25 mouse cellular contexts compared by ENCODE assay signal in genomic region chr8:77919776-77920175, GRCm38 (mm10).
DNase-seq lines count a peak whose midpoint lies in the region; ATAC-seq and TF ChIP-seq lines count a peak whose summit lies in the region.
"Had no signal": no experiment of that assay in that cellular context is flagged by ENCODE, and none has a peak within 500 bp of the region (broad histone marks: within the 10 kb centered on the region; RNA-seq: fewer than 3 reads in every experiment).

No protein-coding gene starts in this region.

- no peak overlapping the region for H3K4me3 ChIP-seq in ES-E14 (ENCODE audit: insufficient read depth in 1 of 2, low read depth in 1 of 2, low read length in 2 of 2, poor library complexity in 1 of 2, severe bottlenecking in 1 of 2)

- in situ Hi-C loops in ES-E14 (cut with MboI; ENCODE audit: low sequenced_read_pairs in 2 of 2, unreplicated experiment in 2 of 2), result no loop called here

- no peaks in the 10 kb centered on the region for H3K4me1 ChIP-seq in ES-E14 (ENCODE audit: control insufficient read depth in 2 of 2, insufficient read depth in 2 of 2, low read length in 2 of 2, poor library complexity in 1 of 2)

- no peak for ATAC-seq in megakaryocyte, adult 5-6 weeks (ENCODE audit: poor library complexity, severe bottlenecking)
- ATAC-seq: activated CD4-positive, CD25-positive, alpha-beta regulatory T cell, adult 4 months; CD4-positive, CD25-positive, alpha-beta regulatory T cell, adult 4 months; Patski had no signal

- no peak overlapping the region for H3K27ac ChIP-seq in ES-E14 (ENCODE audit: insufficient read depth, low read depth, low read length, poor library complexity, severe bottlenecking)

- H3K9me3 ChIP-seq in ES-E14 (ENCODE audit: control insufficient read depth, insufficient read depth, low read depth, low read length), result peaks cover 2% of the 10 kb centered on the region; the same call in 1 of the 2 replicates
- H3K9me3 ChIP-seq: G1E had no signal

- H3K9ac ChIP-seq in ES-E14 (ENCODE audit: insufficient read depth, low read depth, low read length, poor library complexity, severe bottlenecking), result no peak overlapping the region

- DNase-seq in ES-CJ7 (ENCODE audit: low read depth, low spot score) (peak; percentile 53), ES-E14 (ENCODE audit: low read depth, low spot score) (peak; percentile 3), R1 (ENCODE audit: low read depth, low spot score) (peak; percentile 62), ZHBTc4 (ENCODE audit: low read depth, low spot score) (peak; percentile 60)
- DNase-seq in thymus, postnatal 10 days (ENCODE audit: low spot score in 2 of 2), result no peak
- DNase-seq in thymus, postnatal 25 days, result no peak
- no peak for DNase-seq in right cerebral cortex, postnatal 25 days
- DNase-seq: adrenal gland, adult 2 months; adrenal gland, adult 8-10 months; adrenal gland, postnatal 10 days; adrenal gland, postnatal 14 days; adrenal gland, postnatal 25 days; adrenal gland, postnatal 36 days; B cell, adult 2 months; cerebellum, adult 11 months; cerebellum, adult 11-12 months; cerebellum, adult 18-20 months; cerebellum, adult 2 months; cerebellum, adult 8-10 months; cerebellum, adult 9-10 months had no signal

- no peaks in the 10 kb centered on the region for H3K36me3 ChIP-seq in ES-E14 (ENCODE audit: control insufficient read depth, insufficient read depth, low read length, poor library complexity, severe bottlenecking)
- H3K36me3 ChIP-seq: G1E had no signal

TF ChIP-seq in ES-E14, 5 proteins besides CTCF, POLR2A, EP300 and RAD21:
- TF ChIP-seq HCFC1 (IDR thresholded peaks at IDR 0.05; ENCODE audit: borderline replicate concordance, insufficient read depth, low read length) (no peak), ZNF384 (IDR thresholded peaks at IDR 0.05; ENCODE audit: low read depth, low read length) (no peak), MAFK (IDR thresholded peaks at IDR 0.05; ENCODE audit: insufficient read depth, low read depth, low read length) (no peak), CHD2 (IDR thresholded peaks at IDR 0.05; ENCODE audit: low read depth, low read length) (no peak), ZC3H11A (IDR thresholded peaks at IDR 0.05; ENCODE audit: borderline replicate concordance, low read depth, low read length) (no peak)

Comparison
In these comparisons a context has a peak if more than half of its experiments do, and no peak if none do; other contexts are left out.
1. DNase-seq: peak in ES-CJ7 (single experiment), ES-E14 (single experiment), R1 (single experiment) and ZHBTc4 (single experiment); none in thymus, postnatal 10 days (0 of 2), thymus, postnatal 25 days (single experiment) and right cerebral cortex, postnatal 25 days (single experiment).